Mouse (Mus musculus): ENCODE data around the gene 6430550D23Rik. TPM values are rescaled to one million over a fixed set of nuclear protein-coding genes. Genes with fewer than 3 reads are reported as not detected.
"Not testable (repeated sequence)": the region's sequence is repeated elsewhere in the genome, so short reads cannot be mapped to it uniquely, and the experiment has no call there.

6430550D23Rik gene
- polyA plus RNA-seq, 1 experiment, result 3.5 TPM

DNA sequence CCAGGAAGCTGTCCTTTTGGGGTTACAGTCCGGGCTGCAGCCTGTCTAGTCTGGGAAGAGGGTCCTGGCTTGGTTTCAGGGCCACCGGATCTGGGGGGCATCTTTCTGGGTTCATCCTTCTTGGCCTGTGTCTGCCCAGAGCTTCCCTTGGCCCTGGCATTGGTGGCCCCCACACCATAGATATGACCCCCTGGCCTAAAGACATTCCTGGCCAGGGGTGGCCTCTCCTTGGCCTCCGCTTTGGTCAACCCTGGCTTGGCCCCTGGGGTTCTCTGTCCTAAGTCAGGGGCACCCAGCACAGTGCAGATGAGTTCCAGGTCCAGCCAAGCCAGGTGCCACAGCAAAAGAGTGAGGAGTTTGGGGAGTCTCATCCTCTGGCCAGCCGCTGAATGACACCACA, 63.1 kb downstream of the 6430550D23Rik start:
- Histone ChIP-seq H3K4me1 (ENCODE audit: control insufficient read depth, insufficient read depth, low read length) (no peaks in the 10 kb centered on the region), H3K27ac (ENCODE audit: insufficient read depth, low read length) (no peak overlapping the region), H3K4me3 (ENCODE audit: insufficient read depth, low read length) (no peak overlapping the region)
- TF ChIP-seq POLR2A (IDR thresholded peaks at IDR 0.05; ENCODE audit: extremely low read depth, insufficient read depth, low read length), result no peak

DNA sequence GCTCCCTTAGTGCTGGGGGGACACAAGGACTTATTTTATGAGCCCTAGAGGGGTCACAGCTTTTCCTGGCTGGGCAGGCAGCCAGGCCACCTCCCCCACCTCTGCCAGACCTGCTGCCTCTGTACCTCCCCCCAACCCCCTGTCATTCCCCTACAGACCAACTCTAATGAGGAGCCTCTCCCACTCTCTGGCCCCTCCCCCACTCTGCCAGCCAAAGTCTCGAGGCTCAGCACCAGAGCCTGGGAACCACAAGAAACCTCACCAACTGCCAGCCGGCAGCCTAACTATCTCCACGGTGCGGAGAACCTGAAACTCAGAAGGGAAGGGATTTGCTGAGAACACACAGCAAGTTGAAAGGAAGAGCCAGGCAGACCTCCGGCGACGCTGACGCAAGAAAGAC, 64.3 kb downstream of the 6430550D23Rik start:
- Histone ChIP-seq H3K27ac (ENCODE audit: insufficient read depth, low read length) (no peak overlapping the region), H3K4me3 (ENCODE audit: insufficient read depth, low read length) (no peak overlapping the region), H3K4me1 (ENCODE audit: control insufficient read depth, insufficient read depth, low read length) (no peaks in the 10 kb centered on the region)
- no peak for TF ChIP-seq POLR2A (IDR thresholded peaks at IDR 0.05; ENCODE audit: extremely low read depth, insufficient read depth, low read length)
- no peak for TF ChIP-seq CTCF (IDR thresholded peaks at IDR 0.05; ENCODE audit: extremely low read depth, insufficient read depth, low read length)

- TF ChIP-seq POLR2A (IDR thresholded peaks at IDR 0.05; ENCODE audit: extremely low read depth, insufficient read depth, low read length) (no peak), CTCF (IDR thresholded peaks at IDR 0.05; ENCODE audit: extremely low read depth, insufficient read depth, low read length) (no peak)
- no peak overlapping the region for H3K4me3 ChIP-seq (ENCODE audit: insufficient read depth, low read length)
- H3K27ac ChIP-seq (ENCODE audit: insufficient read depth, low read length), result no peak overlapping the region
- no peaks in the 10 kb centered on the region for H3K4me1 ChIP-seq (ENCODE audit: control insufficient read depth, insufficient read depth, low read length)
Measured at GRCm38 (mm10) chr2:155941697-155942442, 65.9 kb downstream of the 6430550D23Rik start.

DNA sequence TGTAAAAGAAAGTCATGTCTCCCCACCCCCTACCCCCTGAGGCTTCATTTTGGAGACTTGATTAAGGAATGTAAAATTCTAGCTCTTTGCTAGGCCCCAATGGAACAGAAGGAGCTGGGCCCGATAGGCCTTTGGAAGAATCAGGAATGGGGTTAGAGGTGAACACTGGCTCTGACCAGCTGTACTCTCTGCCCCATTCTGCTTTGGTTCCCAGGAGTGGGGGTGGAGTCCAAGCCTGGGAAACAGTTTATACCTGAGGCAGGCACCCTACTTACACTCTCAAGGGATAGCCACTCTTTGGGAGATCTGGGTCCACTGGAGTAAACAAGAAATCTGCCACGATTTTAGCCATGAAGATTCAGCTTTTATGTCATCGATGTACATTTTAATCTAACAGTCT, 67.1 kb downstream of the 6430550D23Rik start, which contains the start of gene Gm15557:
Gm15557 (plus strand) TSS at position 48 of the 400 bp plus-strand sequence.
- H3K27ac ChIP-seq (ENCODE audit: insufficient read depth, low read length), result no peak within 1 kb of the TSS
- H3K4me1 ChIP-seq (ENCODE audit: control insufficient read depth, insufficient read depth, low read length), result no peaks in the 10 kb centered on the region
- H3K4me3 ChIP-seq (ENCODE audit: insufficient read depth, low read length), result no peak within 1 kb of the TSS
- TF ChIP-seq POLR2A (IDR thresholded peaks at IDR 0.05; ENCODE audit: extremely low read depth, insufficient read depth, low read length) (no peak), CTCF (IDR thresholded peaks at IDR 0.05; ENCODE audit: extremely low read depth, insufficient read depth, low read length) (no peak)

- TF ChIP-seq CTCF (IDR thresholded peaks at IDR 0.05; ENCODE audit: extremely low read depth, insufficient read depth, low read length) (no peak), POLR2A (IDR thresholded peaks at IDR 0.05; ENCODE audit: extremely low read depth, insufficient read depth, low read length) (no peak)
- Histone ChIP-seq H3K4me3 (ENCODE audit: insufficient read depth, low read length) (no peak overlapping the region), H3K27ac (ENCODE audit: insufficient read depth, low read length) (no peak overlapping the region)
Measured at GRCm38 (mm10) chr2:155939897-155940529, 67.8 kb downstream of the 6430550D23Rik start.

GRCm38 (mm10) chr2:155929531-155930442, 78.0 kb downstream of the 6430550D23Rik start, which contains the start of gene Uqcc1:
Uqcc1 (minus strand) TSS chr2:155930310.
- TF ChIP-seq CTCF (IDR thresholded peaks at IDR 0.05; ENCODE audit: extremely low read depth, insufficient read depth, low read length) (no peak), POLR2A (IDR thresholded peaks at IDR 0.05; ENCODE audit: extremely low read depth, insufficient read depth, low read length) (peak; percentile 77)
- Histone ChIP-seq H3K4me1 (ENCODE audit: control insufficient read depth, insufficient read depth, low read length) (peaks cover 2% of the 10 kb centered on the region; the same call in 1 of the 2 replicates), H3K27ac (ENCODE audit: insufficient read depth, low read length) (peak within 1 kb of the TSS; percentile 61), H3K4me3 (ENCODE audit: insufficient read depth, low read length) (peak within 1 kb of the TSS; percentile 58)

More at GRCm38 (mm10) chr2:155939897-155940529, 67.8 kb downstream of the 6430550D23Rik start:
- no peaks in the 10 kb centered on the region for H3K4me1 ChIP-seq (ENCODE audit: control insufficient read depth, insufficient read depth, low read length)

DNA sequence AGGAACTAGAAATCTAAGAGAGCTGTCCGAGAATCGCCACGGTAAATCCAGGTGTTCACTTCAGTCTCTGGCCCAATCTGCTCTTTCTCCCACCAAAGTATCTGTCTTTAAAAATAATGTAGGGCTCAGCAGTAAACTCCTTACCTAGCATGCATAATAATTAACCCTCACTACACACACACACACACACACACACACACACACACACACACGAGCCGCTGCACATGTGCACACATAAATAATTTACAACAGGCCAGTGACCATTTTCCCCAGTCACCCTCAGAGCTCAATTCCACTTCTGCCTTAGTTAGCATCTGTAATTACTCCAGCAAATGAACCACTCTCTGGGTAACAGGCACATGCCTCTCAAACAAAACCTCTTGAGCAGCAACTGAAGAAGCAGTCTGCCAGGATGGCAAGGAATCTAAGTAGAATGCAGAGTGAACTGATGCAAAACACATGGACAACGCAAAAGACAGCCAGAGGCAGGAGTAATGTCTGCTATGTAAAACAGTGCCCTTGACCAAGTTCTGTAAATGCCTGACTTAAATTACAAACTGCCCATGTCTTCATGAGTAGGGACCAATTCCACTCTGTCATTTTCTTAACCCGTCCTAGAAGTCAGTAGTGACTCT, 78.9 kb downstream of the 6430550D23Rik start:
- no peak for TF ChIP-seq CTCF (IDR thresholded peaks at IDR 0.05; ENCODE audit: extremely low read depth, insufficient read depth, low read length)
- no peak for TF ChIP-seq POLR2A (IDR thresholded peaks at IDR 0.05; ENCODE audit: extremely low read depth, insufficient read depth, low read length)
- H3K27ac ChIP-seq (ENCODE audit: insufficient read depth, low read length), result no peak overlapping the region
- H3K4me1 ChIP-seq (ENCODE audit: control insufficient read depth, insufficient read depth, low read length), result peaks cover 2% of the 10 kb centered on the region; the same call in 1 of the 2 replicates
- H3K4me3 ChIP-seq (ENCODE audit: insufficient read depth, low read length), result peak overlapping the region; percentile 58; the same call in 1 of the 2 replicates

GRCm38 (mm10) chr2:155925213-155925612, 82.6 kb downstream of the 6430550D23Rik start:
- not testable (repeated sequence) for H3K27ac ChIP-seq (ENCODE audit: insufficient read depth, low read length); H3K4me1 ChIP-seq (ENCODE audit: control insufficient read depth, insufficient read depth, low read length); H3K4me3 ChIP-seq (ENCODE audit: insufficient read depth, low read length)

Other genes with a start within 250 kb of the 6430550D23Rik start
- gene Mmp24, start 232.6 kb downstream of the 6430550D23Rik start, polyA plus RNA-seq (2012; rRNA removed), result 33.8 and 34.2 TPM in 2 replicates
- gene BC029722, start 188.6 kb downstream of the 6430550D23Rik start, polyA plus RNA-seq (2012; rRNA removed), result 90.6 and 93.4 TPM in 2 replicates
- gene Eif6, start 181.1 kb downstream of the 6430550D23Rik start, polyA plus RNA-seq (2012; rRNA removed), result 69.2 and 71.0 TPM in 2 replicates
- not detected in 2 replicates for gene Fam83c, start 173.1 kb downstream of the 6430550D23Rik start, polyA plus RNA-seq (2012; rRNA removed)
- 54.9 and 60.4 TPM in 2 replicates for gene Uqcc1, start 77.7 kb downstream of the 6430550D23Rik start, polyA plus RNA-seq (2012; rRNA removed)
- gene Gm15557, start 67.2 kb downstream of the 6430550D23Rik start, polyA plus RNA-seq (2012; rRNA removed), result not detected in 2 replicates
- 0.17 and 0.36 TPM in 2 replicates for gene Gdf5, start 62.6 kb downstream of the 6430550D23Rik start, polyA plus RNA-seq (2012; rRNA removed)
- 15.9 and 16.8 TPM in 2 replicates for gene Cep250, start 51.5 kb downstream of the 6430550D23Rik start, polyA plus RNA-seq (2012; rRNA removed)
- gene Ergic3, start 68 bp upstream of the 6430550D23Rik start, polyA plus RNA-seq (2012; rRNA removed), result 293 and 298 TPM in 2 replicates
- gene Fer1l4, start 45.0 kb upstream of the 6430550D23Rik start, polyA plus RNA-seq (2012; rRNA removed), result 0.04 and 0.34 TPM in 2 replicates
- gene Spag4, start 57.2 kb upstream of the 6430550D23Rik start, polyA plus RNA-seq (2012; rRNA removed), result 5.8 and 6.9 TPM in 2 replicates
- 46.7 and 46.8 TPM in 2 replicates for gene Cpne1, start 104.0 kb upstream of the 6430550D23Rik start, polyA plus RNA-seq (2012; rRNA removed)
- 7.6 and 9.4 TPM in 2 replicates for gene Rbm12, start 104.0 kb upstream of the 6430550D23Rik start, polyA plus RNA-seq (2012; rRNA removed)
- gene Gm28036, start 119.1 kb upstream of the 6430550D23Rik start, polyA plus RNA-seq (2012; rRNA removed), result 2.2 and 5.6 TPM in 2 replicates
- gene Romo1, start 136.1 kb upstream of the 6430550D23Rik start, polyA plus RNA-seq (2012; rRNA removed), result 247 and 260 TPM in 2 replicates
- 54.9 and 55.9 TPM in 2 replicates for gene Nfs1, start 136.2 kb upstream of the 6430550D23Rik start, polyA plus RNA-seq (2012; rRNA removed)
- 131 and 146 TPM in 2 replicates for gene Rbm39, start 172.3 kb upstream of the 6430550D23Rik start, polyA plus RNA-seq (2012; rRNA removed)
- gene Phf20, start 188.5 kb upstream of the 6430550D23Rik start, polyA plus RNA-seq (2012; rRNA removed), result 29.2 and 30.5 TPM in 2 replicates

Data from cortical plate, adult 2 months (tissue).